Mouse (Mus musculus): ENCODE results near the gene Afm. TPM values are rescaled to one million over a fixed set of nuclear protein-coding genes. Genes with fewer than 3 reads are reported as not detected.

Gene Afm
- polyA plus RNA-seq, 1 experiment from 2014 or later: not detected

- Histone ChIP-seq H3K27me3 (ENCODE audit: control insufficient read depth, insufficient read depth, low read length) (no peaks in the 10 kb centered on the region), H3K9ac (ENCODE audit: low read depth, low read length) (no peak overlapping the region), H3K4me2 (no peak overlapping the region), H3K36me3 (ENCODE audit: control insufficient read depth, insufficient read depth, low read length) (no peaks in the 10 kb centered on the region), H3K4me3 (ENCODE audit: low read depth, low read length) (no peak overlapping the region), H3K9me3 (replicated peaks; ENCODE audit: control insufficient read depth, low read length) (no peaks in the 10 kb centered on the region), H3K27ac (ENCODE audit: low read depth, low read length) (no peak overlapping the region), H3K4me1 (ENCODE audit: control insufficient read depth, insufficient read depth, low read length) (no peaks in the 10 kb centered on the region)
- no peak for ATAC-seq (replicated peaks; ENCODE audit: insufficient number of reproducible peaks, low FRiP score, low TSS enrichment)
- WGBS (ENCODE audit: insufficient replicate concordance): 73% methylated on average over 7 of the region's 7 CpGs
These were observed 66.1 kb downstream of the Afm start for GRCm38 (mm10) chr5:90584799-90585198.

- H3K36me3 ChIP-seq (ENCODE audit: control insufficient read depth, insufficient read depth, low read length): no peaks in the 10 kb centered on the region
- H3K9me3 ChIP-seq (replicated peaks; ENCODE audit: control insufficient read depth, low read length): no peaks in the 10 kb centered on the region
- no peak overlapping the region for H3K27ac ChIP-seq (ENCODE audit: low read depth, low read length)
- no peak overlapping the region for H3K4me3 ChIP-seq (ENCODE audit: low read depth, low read length)
- H3K27me3 ChIP-seq (ENCODE audit: control insufficient read depth, insufficient read depth, low read length): no peaks in the 10 kb centered on the region
- no peak overlapping the region for H3K4me2 ChIP-seq
- WGBS (ENCODE audit: insufficient replicate concordance): 77% methylated on average over 5 of the region's 5 CpGs
- no peaks in the 10 kb centered on the region for H3K4me1 ChIP-seq (ENCODE audit: control insufficient read depth, insufficient read depth, low read length)
- H3K9ac ChIP-seq (ENCODE audit: low read depth, low read length): no peak overlapping the region
- ATAC-seq (replicated peaks; ENCODE audit: insufficient number of reproducible peaks, low FRiP score, low TSS enrichment): no peak
These were observed 67.8 kb downstream of the Afm start for GRCm38 (mm10) chr5:90586511-90586910.

GRCm38 (mm10) chr5:90588104-90588503 lies 69.4 kb downstream of the Afm start:
- Histone ChIP-seq H3K27me3 (ENCODE audit: control insufficient read depth, insufficient read depth, low read length) (no peaks in the 10 kb centered on the region), H3K4me2 (no peak overlapping the region), H3K4me3 (ENCODE audit: low read depth, low read length) (no peak overlapping the region), H3K27ac (ENCODE audit: low read depth, low read length) (no peak overlapping the region), H3K9me3 (replicated peaks; ENCODE audit: control insufficient read depth, low read length) (no peaks in the 10 kb centered on the region), H3K36me3 (ENCODE audit: control insufficient read depth, insufficient read depth, low read length) (no peaks in the 10 kb centered on the region), H3K4me1 (ENCODE audit: control insufficient read depth, insufficient read depth, low read length) (no peaks in the 10 kb centered on the region), H3K9ac (ENCODE audit: low read depth, low read length) (no peak overlapping the region)
- WGBS (ENCODE audit: insufficient replicate concordance): 84% methylated on average over 5 of the region's 5 CpGs
- ATAC-seq (replicated peaks; ENCODE audit: insufficient number of reproducible peaks, low FRiP score, low TSS enrichment): no peak

- H3K36me3 ChIP-seq (ENCODE audit: control insufficient read depth, insufficient read depth, low read length): no peaks in the 10 kb centered on the region
- H3K27ac ChIP-seq (ENCODE audit: low read depth, low read length): no peak overlapping the region
- 0 out of 2 replicates have a peak, but pooled peaks have one; percentile 26 for ATAC-seq (replicated peaks; ENCODE audit: insufficient number of reproducible peaks, low FRiP score, low TSS enrichment)
- H3K4me1 ChIP-seq (ENCODE audit: control insufficient read depth, insufficient read depth, low read length): no peaks in the 10 kb centered on the region
- no peak overlapping the region for H3K9ac ChIP-seq (ENCODE audit: low read depth, low read length)
- H3K27me3 ChIP-seq (ENCODE audit: control insufficient read depth, insufficient read depth, low read length): no peaks in the 10 kb centered on the region
- H3K4me2 ChIP-seq: peak overlapping the region; percentile 71
- peak overlapping the region; percentile 39 for H3K4me3 ChIP-seq (ENCODE audit: low read depth, low read length)
- WGBS (ENCODE audit: insufficient replicate concordance): 24% methylated on average over 25 of the region's 25 CpGs
- H3K9me3 ChIP-seq (replicated peaks; ENCODE audit: control insufficient read depth, low read length): no peaks in the 10 kb centered on the region
These were observed 70.2 kb downstream of the Afm start for GRCm38 (mm10) chr5:90588708-90589595.

GRCm38 (mm10) chr5:90590676-90591075 lies 71.9 kb downstream of the Afm start:
- H3K9me3 ChIP-seq (replicated peaks; ENCODE audit: control insufficient read depth, low read length): no peaks in the 10 kb centered on the region
- H3K4me2 ChIP-seq: no peak overlapping the region
- no peak overlapping the region for H3K27ac ChIP-seq (ENCODE audit: low read depth, low read length)
- H3K9ac ChIP-seq (ENCODE audit: low read depth, low read length): no peak overlapping the region
- ATAC-seq (replicated peaks; ENCODE audit: insufficient number of reproducible peaks, low FRiP score, low TSS enrichment): no peak
- 72% methylated on average over 10 of the region's 10 CpGs for WGBS (ENCODE audit: insufficient replicate concordance)
- H3K4me3 ChIP-seq (ENCODE audit: low read depth, low read length): no peak overlapping the region
- H3K27me3 ChIP-seq (ENCODE audit: control insufficient read depth, insufficient read depth, low read length): no peaks in the 10 kb centered on the region
- no peaks in the 10 kb centered on the region for H3K36me3 ChIP-seq (ENCODE audit: control insufficient read depth, insufficient read depth, low read length)
- H3K4me1 ChIP-seq (ENCODE audit: control insufficient read depth, insufficient read depth, low read length): no peaks in the 10 kb centered on the region

GRCm38 (mm10) chr5:90591936-90592335 lies 73.2 kb downstream of the Afm start:
- Histone ChIP-seq H3K9ac (ENCODE audit: low read depth, low read length) (no peak overlapping the region), H3K9me3 (replicated peaks; ENCODE audit: control insufficient read depth, low read length) (no peaks in the 10 kb centered on the region), H3K27ac (ENCODE audit: low read depth, low read length) (no peak overlapping the region), H3K4me3 (ENCODE audit: low read depth, low read length) (no peak overlapping the region), H3K36me3 (ENCODE audit: control insufficient read depth, insufficient read depth, low read length) (no peaks in the 10 kb centered on the region), H3K27me3 (ENCODE audit: control insufficient read depth, insufficient read depth, low read length) (no peaks in the 10 kb centered on the region), H3K4me1 (ENCODE audit: control insufficient read depth, insufficient read depth, low read length) (no peaks in the 10 kb centered on the region), H3K4me2 (no peak overlapping the region)
- ATAC-seq (replicated peaks; ENCODE audit: insufficient number of reproducible peaks, low FRiP score, low TSS enrichment): no peak
- WGBS (ENCODE audit: insufficient replicate concordance): 72% methylated on average over 6 of the region's 6 CpGs

GRCm38 (mm10) chr5:90594945-90595344 lies 76.2 kb downstream of the Afm start:
- Histone ChIP-seq H3K4me3 (ENCODE audit: low read depth, low read length) (no peak overlapping the region), H3K4me1 (ENCODE audit: control insufficient read depth, insufficient read depth, low read length) (no peaks in the 10 kb centered on the region), H3K4me2 (no peak overlapping the region), H3K27me3 (ENCODE audit: control insufficient read depth, insufficient read depth, low read length) (no peaks in the 10 kb centered on the region), H3K9ac (ENCODE audit: low read depth, low read length) (no peak overlapping the region), H3K27ac (ENCODE audit: low read depth, low read length) (no peak overlapping the region), H3K36me3 (ENCODE audit: control insufficient read depth, insufficient read depth, low read length) (no peaks in the 10 kb centered on the region), H3K9me3 (replicated peaks; ENCODE audit: control insufficient read depth, low read length) (no peaks in the 10 kb centered on the region)
- no peak for ATAC-seq (replicated peaks; ENCODE audit: insufficient number of reproducible peaks, low FRiP score, low TSS enrichment)
- 70% methylated on average over 13 of the region's 13 CpGs for WGBS (ENCODE audit: insufficient replicate concordance)

- no peak for ATAC-seq (replicated peaks; ENCODE audit: insufficient number of reproducible peaks, low FRiP score, low TSS enrichment)
- H3K4me3 ChIP-seq (ENCODE audit: low read depth, low read length): no peak overlapping the region
- no peaks in the 10 kb centered on the region for H3K9me3 ChIP-seq (replicated peaks; ENCODE audit: control insufficient read depth, low read length)
- WGBS (ENCODE audit: insufficient replicate concordance): 73% methylated on average over 6 of the region's 6 CpGs
- no peaks in the 10 kb centered on the region for H3K27me3 ChIP-seq (ENCODE audit: control insufficient read depth, insufficient read depth, low read length)
- H3K4me2 ChIP-seq: no peak overlapping the region
- H3K9ac ChIP-seq (ENCODE audit: low read depth, low read length): no peak overlapping the region
- H3K36me3 ChIP-seq (ENCODE audit: control insufficient read depth, insufficient read depth, low read length): no peaks in the 10 kb centered on the region
- H3K4me1 ChIP-seq (ENCODE audit: control insufficient read depth, insufficient read depth, low read length): no peaks in the 10 kb centered on the region
- H3K27ac ChIP-seq (ENCODE audit: low read depth, low read length): no peak overlapping the region
These were observed 77.4 kb downstream of the Afm start for GRCm38 (mm10) chr5:90596155-90596554.

- Histone ChIP-seq H3K9ac (ENCODE audit: low read depth, low read length) (no peak overlapping the region), H3K4me3 (ENCODE audit: low read depth, low read length) (no peak overlapping the region), H3K4me2 (no peak overlapping the region), H3K36me3 (ENCODE audit: control insufficient read depth, insufficient read depth, low read length) (no peaks in the 10 kb centered on the region), H3K27ac (ENCODE audit: low read depth, low read length) (no peak overlapping the region), H3K4me1 (ENCODE audit: control insufficient read depth, insufficient read depth, low read length) (no peaks in the 10 kb centered on the region), H3K27me3 (ENCODE audit: control insufficient read depth, insufficient read depth, low read length) (no peaks in the 10 kb centered on the region; the same call in 1 of the 2 replicates), H3K9me3 (replicated peaks; ENCODE audit: control insufficient read depth, low read length) (no peaks in the 10 kb centered on the region)
- 18% methylated on average over 6 of the region's 6 CpGs for WGBS (ENCODE audit: insufficient replicate concordance)
- no peak for ATAC-seq (replicated peaks; ENCODE audit: insufficient number of reproducible peaks, low FRiP score, low TSS enrichment)
These were observed 82.7 kb downstream of the Afm start for GRCm38 (mm10) chr5:90601469-90601868.

Measured in heart, embryonic 11.5 days (tissue).